Mouse (Mus musculus): ENCODE measurements around the gene Tsc1. TPM values are rescaled to one million over a fixed set of nuclear protein-coding genes. Genes with fewer than 3 reads are reported as not detected.

Tsc1 gene
- polyA plus RNA-seq, 1 experiment from 2014 or later: 32.9 TPM

GRCm38 (mm10) chr2:28601720-28602590, 39.1 kb upstream of the Tsc1 start:
- ATAC-seq (ENCODE audit: low FRiP score, low TSS enrichment) (no peak), DNase-seq (no peak)
- Histone ChIP-seq H3K4me3 (replicated peaks; ENCODE audit: low read depth, low read length) (no peak overlapping the region), H3K4me1 (ENCODE audit: control insufficient read depth, insufficient read depth, low read length) (no peaks in the 10 kb centered on the region), H3K27me3 (ENCODE audit: control insufficient read depth, insufficient read depth, low read length) (no peaks in the 10 kb centered on the region), H3K27ac (replicated peaks; ENCODE audit: low read depth, low read length) (no peak overlapping the region), H3K9me3 (ENCODE audit: control insufficient read depth, low read length) (no peaks in the 10 kb centered on the region), H3K36me3 (ENCODE audit: control insufficient read depth, insufficient read depth, low read length) (no peaks in the 10 kb centered on the region), H3K9ac (replicated peaks; ENCODE audit: low read length) (no peak overlapping the region), H3K4me2 (ENCODE audit: low read length) (no peak overlapping the region)
- WGBS: 62% methylated on average over 12 of the region's 12 CpGs

- no peak overlapping the region for H3K4me2 ChIP-seq (ENCODE audit: low read length)
- DNase-seq: no peak
- H3K36me3 ChIP-seq (ENCODE audit: control insufficient read depth, insufficient read depth, low read length): no peaks in the 10 kb centered on the region
- WGBS: 97% methylated on average over 5 of the region's 5 CpGs
- H3K4me3 ChIP-seq (replicated peaks; ENCODE audit: low read depth, low read length): no peak overlapping the region
- no peaks in the 10 kb centered on the region for H3K27me3 ChIP-seq (ENCODE audit: control insufficient read depth, insufficient read depth, low read length)
- H3K27ac ChIP-seq (replicated peaks; ENCODE audit: low read depth, low read length): no peak overlapping the region
- no peaks in the 10 kb centered on the region for H3K4me1 ChIP-seq (ENCODE audit: control insufficient read depth, insufficient read depth, low read length)
- no peak for ATAC-seq (ENCODE audit: low FRiP score, low TSS enrichment)
- H3K9ac ChIP-seq (replicated peaks; ENCODE audit: low read length): no peak overlapping the region
- H3K9me3 ChIP-seq (ENCODE audit: control insufficient read depth, low read length): no peaks in the 10 kb centered on the region
Observed at GRCm38 (mm10) chr2:28603542-28603941, 37.5 kb upstream of the Tsc1 start.

DNA sequence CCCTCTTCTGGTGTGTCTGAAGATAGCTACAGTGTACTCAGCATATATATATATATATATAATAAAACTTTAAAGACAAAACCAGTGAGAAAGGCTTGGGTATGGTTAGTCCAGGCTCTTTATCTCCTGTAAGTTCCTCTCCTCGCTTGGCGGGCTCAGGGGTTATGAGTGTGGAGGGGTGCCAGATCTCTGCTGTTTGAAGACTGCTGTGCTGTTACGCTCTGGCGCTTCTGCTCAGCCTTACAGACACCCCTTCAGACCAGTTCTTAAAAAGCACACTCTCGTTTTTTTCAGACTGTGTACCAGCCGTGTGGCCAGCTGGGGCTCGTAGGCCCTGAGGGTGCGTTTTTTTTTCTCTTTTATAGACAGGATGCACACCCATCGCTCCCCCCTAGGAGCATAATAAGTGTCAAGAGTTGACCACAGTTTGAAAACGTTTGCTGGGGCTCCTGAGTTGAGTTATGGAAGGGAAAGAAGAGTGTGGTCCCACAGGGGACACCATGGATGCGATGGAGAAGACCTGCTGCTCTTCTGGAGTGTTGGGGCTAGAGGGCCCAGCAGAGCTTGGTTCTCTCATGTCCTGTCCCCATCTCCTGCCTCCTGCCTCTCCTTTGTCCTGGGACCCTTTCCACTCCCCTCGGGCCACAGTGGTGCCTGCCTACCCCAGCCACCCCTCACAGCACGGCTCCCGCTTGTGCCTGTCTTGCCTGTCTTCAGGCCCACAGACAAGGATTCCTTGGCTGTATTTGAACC, 35.1 kb upstream of the Tsc1 start:
- Histone ChIP-seq H3K27ac (replicated peaks; ENCODE audit: low read depth, low read length) (no peak overlapping the region), H3K9me3 (ENCODE audit: control insufficient read depth, low read length) (no peaks in the 10 kb centered on the region), H3K4me1 (ENCODE audit: control insufficient read depth, insufficient read depth, low read length) (no peaks in the 10 kb centered on the region), H3K4me3 (replicated peaks; ENCODE audit: low read depth, low read length) (no peak overlapping the region), H3K36me3 (ENCODE audit: control insufficient read depth, insufficient read depth, low read length) (no peaks in the 10 kb centered on the region), H3K27me3 (ENCODE audit: control insufficient read depth, insufficient read depth, low read length) (no peaks in the 10 kb centered on the region), H3K9ac (replicated peaks; ENCODE audit: low read length) (no peak overlapping the region), H3K4me2 (ENCODE audit: low read length) (no peak overlapping the region)
- 62% methylated on average over 14 of the region's 14 CpGs for WGBS
- no peak for ATAC-seq (ENCODE audit: low FRiP score, low TSS enrichment)
- DNase-seq: no peak

GRCm38 (mm10) chr2:28606601-28607340, 34.3 kb upstream of the Tsc1 start:
- H3K4me3 ChIP-seq (replicated peaks; ENCODE audit: low read depth, low read length): no peak overlapping the region
- H3K9ac ChIP-seq (replicated peaks; ENCODE audit: low read length): no peak overlapping the region
- no peaks in the 10 kb centered on the region for H3K27me3 ChIP-seq (ENCODE audit: control insufficient read depth, insufficient read depth, low read length)
- H3K9me3 ChIP-seq (ENCODE audit: control insufficient read depth, low read length): no peaks in the 10 kb centered on the region
- DNase-seq (peak; percentile 46), ATAC-seq (ENCODE audit: low FRiP score, low TSS enrichment) (no peak)
- WGBS: 67% methylated on average over 8 of the region's 8 CpGs
- H3K4me2 ChIP-seq (ENCODE audit: low read length): no peak overlapping the region
- no peaks in the 10 kb centered on the region for H3K36me3 ChIP-seq (ENCODE audit: control insufficient read depth, insufficient read depth, low read length)
- no peaks in the 10 kb centered on the region for H3K4me1 ChIP-seq (ENCODE audit: control insufficient read depth, insufficient read depth, low read length)
- H3K27ac ChIP-seq (replicated peaks; ENCODE audit: low read depth, low read length): no peak overlapping the region

- Histone ChIP-seq H3K4me1 (ENCODE audit: control insufficient read depth, insufficient read depth, low read length) (no peaks in the 10 kb centered on the region), H3K4me3 (replicated peaks; ENCODE audit: low read depth, low read length) (no peak overlapping the region)
- 53% methylated on average over 10 of the region's 10 CpGs for WGBS
Observed at GRCm38 (mm10) chr2:28607341-28608165, 33.5 kb upstream of the Tsc1 start.

DNA sequence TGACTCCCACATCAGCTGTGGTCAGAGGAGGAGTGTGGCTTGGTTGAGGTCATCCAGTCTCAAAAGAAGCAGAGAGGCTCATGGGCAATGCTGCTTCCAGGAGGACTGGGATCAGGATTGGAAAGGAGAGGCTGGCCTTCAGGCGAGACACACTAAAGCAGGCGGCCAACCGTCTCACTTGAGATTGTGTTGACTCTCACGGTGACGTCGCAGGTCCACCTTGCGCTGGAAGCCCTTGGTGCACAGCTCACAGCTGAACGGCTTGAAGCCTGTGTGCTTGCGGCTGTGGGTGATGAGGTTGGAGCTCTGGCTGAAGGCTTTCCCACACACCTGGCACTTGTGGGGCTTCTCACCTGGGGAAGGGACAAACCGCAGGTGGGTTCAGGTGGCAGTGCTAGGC, 31.2 kb upstream of the Tsc1 start:
- Histone ChIP-seq H3K36me3 (ENCODE audit: control insufficient read depth, insufficient read depth, low read length) (no peaks in the 10 kb centered on the region), H3K4me3 (replicated peaks; ENCODE audit: low read depth, low read length) (no peak overlapping the region), H3K27ac (replicated peaks; ENCODE audit: low read depth, low read length) (no peak overlapping the region), H3K4me1 (ENCODE audit: control insufficient read depth, insufficient read depth, low read length) (no peaks in the 10 kb centered on the region), H3K9me3 (ENCODE audit: control insufficient read depth, low read length) (no peaks in the 10 kb centered on the region), H3K4me2 (ENCODE audit: low read length) (no peak overlapping the region), H3K27me3 (ENCODE audit: control insufficient read depth, insufficient read depth, low read length) (no peaks in the 10 kb centered on the region), H3K9ac (replicated peaks; ENCODE audit: low read length) (no peak overlapping the region)
- ATAC-seq (ENCODE audit: low FRiP score, low TSS enrichment): no peak
- WGBS: 88% methylated on average over 10 of the region's 10 CpGs
- no peak for DNase-seq

More at GRCm38 (mm10) chr2:28607341-28608165, 33.5 kb upstream of the Tsc1 start:
- Histone ChIP-seq H3K36me3 (ENCODE audit: control insufficient read depth, insufficient read depth, low read length) (no peaks in the 10 kb centered on the region), H3K4me2 (ENCODE audit: low read length) (no peak overlapping the region), H3K9me3 (ENCODE audit: control insufficient read depth, low read length) (no peaks in the 10 kb centered on the region), H3K27me3 (ENCODE audit: control insufficient read depth, insufficient read depth, low read length) (no peaks in the 10 kb centered on the region), H3K9ac (replicated peaks; ENCODE audit: low read length) (no peak overlapping the region), H3K27ac (replicated peaks; ENCODE audit: low read depth, low read length) (no peak overlapping the region)
- no peak for DNase-seq
- no peak for ATAC-seq (ENCODE audit: low FRiP score, low TSS enrichment)

DNA sequence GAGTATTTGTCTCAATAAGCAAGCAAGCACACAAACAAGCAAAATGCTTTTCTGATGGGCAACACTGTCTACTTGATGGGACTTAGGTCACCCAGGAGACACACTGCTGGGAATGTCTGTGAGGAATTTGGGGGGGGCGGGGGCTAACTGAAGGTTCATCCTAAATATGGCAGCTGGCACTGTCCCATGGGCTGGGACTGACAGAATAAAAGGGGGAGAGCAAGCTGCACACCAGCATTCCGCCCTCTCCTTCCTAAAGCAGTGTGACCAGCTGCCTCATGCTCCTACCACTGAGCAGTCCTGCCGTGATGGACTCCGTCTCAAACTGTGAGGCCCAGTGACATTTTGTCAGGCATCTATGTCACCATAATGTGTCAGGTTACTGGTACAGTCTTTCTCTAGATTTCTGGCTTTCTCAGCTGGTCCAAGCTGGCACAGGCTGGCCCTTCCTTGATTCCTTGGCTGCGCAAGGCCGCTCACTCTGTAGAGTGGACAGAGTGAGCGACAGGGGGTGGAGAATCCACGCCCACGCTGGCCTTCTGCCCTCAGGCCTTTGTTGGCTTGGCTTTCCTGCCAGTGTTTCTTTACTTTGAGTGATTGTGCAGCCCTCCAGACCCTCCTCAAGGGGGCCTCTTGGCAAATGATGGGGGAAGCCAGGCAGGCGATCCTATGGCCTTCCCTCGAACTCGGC, 30.2 kb upstream of the Tsc1 start:
- Histone ChIP-seq H3K27me3 (ENCODE audit: control insufficient read depth, insufficient read depth, low read length) (no peaks in the 10 kb centered on the region), H3K4me3 (replicated peaks; ENCODE audit: low read depth, low read length) (no peak overlapping the region), H3K4me2 (ENCODE audit: low read length) (no peak overlapping the region), H3K9ac (replicated peaks; ENCODE audit: low read length) (no peak overlapping the region), H3K27ac (replicated peaks; ENCODE audit: low read depth, low read length) (no peak overlapping the region), H3K4me1 (ENCODE audit: control insufficient read depth, insufficient read depth, low read length) (no peaks in the 10 kb centered on the region), H3K36me3 (ENCODE audit: control insufficient read depth, insufficient read depth, low read length) (no peaks in the 10 kb centered on the region), H3K9me3 (ENCODE audit: control insufficient read depth, low read length) (no peaks in the 10 kb centered on the region)
- no peak for ATAC-seq (ENCODE audit: low FRiP score, low TSS enrichment)
- 61% methylated on average over 12 of the region's 12 CpGs for WGBS
- no peak for DNase-seq

DNA sequence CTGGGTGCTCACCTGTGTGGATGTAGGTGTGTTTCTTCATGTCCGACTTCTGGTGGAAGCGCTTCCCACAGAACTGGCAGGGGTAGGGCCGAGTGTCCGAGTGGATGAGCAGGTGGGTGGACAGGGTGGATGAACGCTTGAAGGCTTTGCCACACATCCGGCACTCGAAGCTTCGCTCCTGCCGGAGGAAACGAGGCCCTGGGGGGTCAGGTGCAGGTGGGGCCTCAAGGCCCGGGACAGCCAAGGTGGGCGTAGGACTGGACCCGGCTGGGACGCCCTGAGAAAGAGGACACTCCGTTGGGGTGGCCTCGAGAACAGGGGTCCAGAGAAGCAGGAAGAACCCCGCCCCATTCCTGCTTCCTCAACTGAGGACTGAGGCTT, 29.6 kb upstream of the Tsc1 start:
- Histone ChIP-seq H3K27me3 (ENCODE audit: control insufficient read depth, insufficient read depth, low read length) (no peaks in the 10 kb centered on the region), H3K27ac (replicated peaks; ENCODE audit: low read depth, low read length) (no peak overlapping the region), H3K36me3 (ENCODE audit: control insufficient read depth, insufficient read depth, low read length) (no peaks in the 10 kb centered on the region), H3K9ac (replicated peaks; ENCODE audit: low read length) (no peak overlapping the region), H3K4me3 (replicated peaks; ENCODE audit: low read depth, low read length) (no peak overlapping the region), H3K4me1 (ENCODE audit: control insufficient read depth, insufficient read depth, low read length) (no peaks in the 10 kb centered on the region), H3K4me2 (ENCODE audit: low read length) (no peak overlapping the region), H3K9me3 (ENCODE audit: control insufficient read depth, low read length) (no peaks in the 10 kb centered on the region)
- no peak for DNase-seq
- ATAC-seq (ENCODE audit: low FRiP score, low TSS enrichment): no peak
- 88% methylated on average over 17 of the region's 17 CpGs for WGBS

All from midbrain, embryonic 14.5 days (tissue).